Mouse (Mus musculus) CH12.LX (cell line): Measurements from ENCODE around the gene Adss.

ENCODE experiments used
- CTCF ChIP-seq, 2 experiments: IDR thresholded peaks in 1 of 2; conservative IDR thresholded peaks in 1 of 2; 2 replicates each; pipeline ENCODE4 v1.5.1; 2011 to 2012; ENCODE audit warnings: low read depth in 2 of 2, low read length in 2 of 2, improper control_type of control experiment in 1 of 2, inconsistent platforms in 1 of 2, mild to moderate bottlenecking in 1 of 2, moderate library complexity in 1 of 2
- EP300 ChIP-seq: IDR thresholded peaks from 2 replicates; pipeline ENCODE4 v1.6.1; 2011; ENCODE audit warnings: low read length, improper control_type of control experiment
- JUN ChIP-seq: IDR thresholded peaks from 2 replicates; pipeline ENCODE4 v1.6.1; 2011; ENCODE audit warnings: low read depth, mild to moderate bottlenecking, low read length, improper control_type of control experiment, moderate library complexity; ENCODE audit not compliant: insufficient read depth
- MAZ ChIP-seq: IDR thresholded peaks from 2 replicates; pipeline ENCODE4 v1.6.1; 2012; ENCODE audit warnings: low read depth, mild to moderate bottlenecking, inconsistent platforms, low read length, improper control_type of control experiment, moderate library complexity
- MEF2A ChIP-seq: IDR thresholded peaks from 2 replicates; pipeline ENCODE4 v1.6.1; 2014; ENCODE audit warnings: low read depth, mild to moderate bottlenecking, inconsistent platforms, low read length, improper control_type of control experiment, borderline replicate concordance
- MXI1 ChIP-seq: IDR thresholded peaks from 2 replicates; pipeline ENCODE4 v1.6.1; 2011; ENCODE audit warnings: mild to moderate bottlenecking, low read depth, low read length, improper control_type of control experiment
- NRF1 ChIP-seq: IDR thresholded peaks from 2 replicates; pipeline ENCODE4 v1.6.1; 2014; ENCODE audit warnings: low read depth, mild to moderate bottlenecking, inconsistent platforms, low read length, improper control_type of control experiment, moderate library complexity
- PAX5 ChIP-seq: IDR thresholded peaks from 2 replicates; pipeline ENCODE4 v1.6.1; 2012; ENCODE audit warnings: low read length, inconsistent platforms, mixed read lengths
- POLR2A ChIP-seq: IDR thresholded peaks from 2 replicates; pipeline ENCODE4 v1.6.1; 2011; ENCODE audit warnings: low read depth, mild to moderate bottlenecking, improper control_type of control experiment, low read length
- TBP ChIP-seq: conservative IDR thresholded peaks from 2 replicates; pipeline ENCODE4 v1.6.1; 2011; ENCODE audit warnings: low read depth, low read length, improper control_type of control experiment
- TCF12 ChIP-seq: IDR thresholded peaks from 2 replicates; pipeline ENCODE4 v1.6.1; 2014; ENCODE audit warnings: low read depth, mild to moderate bottlenecking, inconsistent platforms, low read length, improper control_type of control experiment
- UBTF ChIP-seq: IDR thresholded peaks from 2 replicates; pipeline ENCODE4 v1.6.1; 2012; ENCODE audit warnings: low read depth, mild to moderate bottlenecking, inconsistent platforms, low read length, improper control_type of control experiment, moderate library complexity
- USF2 ChIP-seq: conservative IDR thresholded peaks from 2 replicates; pipeline ENCODE4 v1.6.1; 2011; ENCODE audit warnings: low read depth, low read length, improper control_type of control experiment

- TF ChIP-seq CTCF (conservative IDR thresholded peaks at IDR 0.05 in 1 of 2, IDR thresholded peaks at IDR 0.05 in 1 of 2; ENCODE audit: low read depth in 2 of 2, low read length in 2 of 2) = no peak
- TF ChIP-seq PAX5 = no peak
- no peak for TF ChIP-seq TBP
- no peak for TF ChIP-seq TCF12
- TF ChIP-seq MEF2A = no peak
- TF ChIP-seq UBTF = no peak
- no peak for TF ChIP-seq NRF1
- TF ChIP-seq POLR2A = no peak
- TF ChIP-seq MAZ = no peak
- no peak for TF ChIP-seq USF2
- TF ChIP-seq EP300 = no peak
- no peak for TF ChIP-seq MXI1
- no peak for TF ChIP-seq JUN
Observed at GRCm38 (mm10) chr1:177713635-177714396, 82.5 kb downstream of the Adss start.
